Mouse (Mus musculus) right cerebral cortex, postnatal 4 days (tissue): ENCODE data around the gene Rap1gap.

Experiments used
- DNase-seq: peaks from one replicate; pipeline ENCODE4 v3.0.0-alpha.2; 2022

Gene Rap1gap

GRCm38 (mm10) chr4:137724766-137725165 lies 60.2 kb downstream of the Rap1gap start:
- peak; percentile 56 for DNase-seq

GRCm38 (mm10) chr4:137725541-137726145 lies 61.1 kb downstream of the Rap1gap start:
- DNase-seq = no peak

- DNase-seq = peak; percentile 57
These were observed 62.4 kb downstream of the Rap1gap start for GRCm38 (mm10) chr4:137726739-137727505.

GRCm38 (mm10) chr4:137727506-137728187 lies 63.1 kb downstream of the Rap1gap start:
- peak; percentile 53 for DNase-seq

GRCm38 (mm10) chr4:137728399-137729154 lies 64.1 kb downstream of the Rap1gap start:
- DNase-seq = peak; percentile 71

- DNase-seq = no peak
These were observed 64.8 kb downstream of the Rap1gap start for GRCm38 (mm10) chr4:137729155-137729855.

- peak; percentile 97 for DNase-seq
These were observed 65.6 kb downstream of the Rap1gap start for GRCm38 (mm10) chr4:137730134-137730533.

- DNase-seq = no peak
These were observed 66.2 kb downstream of the Rap1gap start for GRCm38 (mm10) chr4:137730757-137731156.

GRCm38 (mm10) chr4:137731891-137732290 lies 67.4 kb downstream of the Rap1gap start:
- no peak for DNase-seq

GRCm38 (mm10) chr4:137732361-137732760 lies 67.8 kb downstream of the Rap1gap start:
- no peak for DNase-seq

GRCm38 (mm10) chr4:137732962-137733361 lies 68.4 kb downstream of the Rap1gap start:
- no peak for DNase-seq

- no peak for DNase-seq
These were observed 68.9 kb downstream of the Rap1gap start for GRCm38 (mm10) chr4:137733459-137733858.

- DNase-seq = no peak
These were observed 71.7 kb downstream of the Rap1gap start for GRCm38 (mm10) chr4:137736220-137736701.

GRCm38 (mm10) chr4:137737760-137738159 lies 73.2 kb downstream of the Rap1gap start:
- no peak for DNase-seq

GRCm38 (mm10) chr4:137739151-137739923 lies 74.8 kb downstream of the Rap1gap start:
- DNase-seq = no peak

GRCm38 (mm10) chr4:137740350-137740749 lies 75.8 kb downstream of the Rap1gap start:
- no peak for DNase-seq

GRCm38 (mm10) chr4:137743791-137744190 lies 79.3 kb downstream of the Rap1gap start:
- DNase-seq = no peak

- peak; percentile 51 for DNase-seq
These were observed 80.0 kb downstream of the Rap1gap start for GRCm38 (mm10) chr4:137744433-137744918.

- no peak for DNase-seq
These were observed 82.6 kb downstream of the Rap1gap start for GRCm38 (mm10) chr4:137747091-137747490.

GRCm38 (mm10) chr4:137747590-137747989 lies 83.1 kb downstream of the Rap1gap start:
- no peak for DNase-seq

- DNase-seq = no peak
These were observed 84.2 kb downstream of the Rap1gap start for GRCm38 (mm10) chr4:137748726-137749125.
